Mouse (Mus musculus): ENCODE measurements around the gene Trim26. TPM values are rescaled to one million over a fixed set of nuclear protein-coding genes. Genes with fewer than 3 reads are reported as not detected.

The Trim26 gene
- polyA plus RNA-seq, 1 experiment from 2014 or later: 48.0 TPM

GRCm38 (mm10) chr17:36855484-36855883 is 18.6 kb downstream of the Trim26 start:
- no peak for ATAC-seq (ENCODE audit: low read depth)
- WGBS: 96% methylated on average over 3 of the region's 3 CpGs
- H3K36me3 ChIP-seq: peaks cover 98% of the 10 kb centered on the region
- no peak overlapping the region for H3K4me3 ChIP-seq
- H3K4me1 ChIP-seq (replicated peaks): no peaks in the 10 kb centered on the region
- H3K27ac ChIP-seq (replicated peaks): no peak overlapping the region
- H3K27me3 ChIP-seq: no peaks in the 10 kb centered on the region
- H3K9me3 ChIP-seq: no peaks in the 10 kb centered on the region
- H3K9ac ChIP-seq: no peak overlapping the region
- no peak overlapping the region for H3K4me2 ChIP-seq

GRCm38 (mm10) chr17:36856236-36856635 is 19.3 kb downstream of the Trim26 start:
- Histone ChIP-seq H3K9ac (no peak overlapping the region), H3K27me3 (no peaks in the 10 kb centered on the region), H3K9me3 (no peaks in the 10 kb centered on the region), H3K36me3 (peaks cover 91% of the 10 kb centered on the region), H3K4me3 (no peak overlapping the region), H3K27ac (replicated peaks) (no peak overlapping the region), H3K4me2 (no peak overlapping the region), H3K4me1 (replicated peaks) (no peaks in the 10 kb centered on the region)
- WGBS: 90% methylated on average over 4 of the region's 4 CpGs
- no peak for ATAC-seq (ENCODE audit: low read depth)

GRCm38 (mm10) chr17:36858181-36858580 is 21.2 kb downstream of the Trim26 start:
- Histone ChIP-seq H3K4me3 (no peak overlapping the region), H3K27me3 (no peaks in the 10 kb centered on the region), H3K4me1 (replicated peaks) (no peaks in the 10 kb centered on the region), H3K4me2 (no peak overlapping the region), H3K9me3 (no peaks in the 10 kb centered on the region), H3K36me3 (peaks cover 71% of the 10 kb centered on the region), H3K27ac (replicated peaks) (no peak overlapping the region), H3K9ac (no peak overlapping the region)
- WGBS: 90% methylated on average over 3 of the region's 3 CpGs
- ATAC-seq (ENCODE audit: low read depth): no peak

- 47% methylated on average over 2 of the region's 2 CpGs for WGBS
These were observed 24.7 kb downstream of the Trim26 start for GRCm38 (mm10) chr17:36861680-36862079.

GRCm38 (mm10) chr17:36866719-36867527 is 30.0 kb downstream of the Trim26 start, which contains the start of gene Trim15:
TSS of gene Trim15 (minus strand) at chr17:36867210.
- no peaks in the 10 kb centered on the region for H3K9me3 ChIP-seq
- no peak within 1 kb of the TSS for H3K27ac ChIP-seq (replicated peaks)
- H3K27me3 ChIP-seq: peaks cover 24% of the 10 kb centered on the region
- 16% methylated on average over 29 of the region's 29 CpGs for WGBS
- 0 out of 2 replicates have a peak, but pooled peaks cover 7% of the 10 kb centered on the region for H3K4me1 ChIP-seq (replicated peaks)
- peak; percentile 37; the same call in 1 of the 2 replicates for ATAC-seq (ENCODE audit: low read depth)
- peak within 1 kb of the TSS; percentile 6; the same call in 1 of the 2 replicates for H3K9ac ChIP-seq
- peak within 1 kb of the TSS; percentile 23 for H3K4me3 ChIP-seq
- no peaks in the 10 kb centered on the region for H3K36me3 ChIP-seq
- H3K4me2 ChIP-seq: peak within 1 kb of the TSS; percentile 49

More at GRCm38 (mm10) chr17:36861680-36862079, 24.7 kb downstream of the Trim26 start:
- H3K9ac ChIP-seq: no peak overlapping the region
- no peaks in the 10 kb centered on the region for H3K9me3 ChIP-seq
- H3K27me3 ChIP-seq: peaks cover 13% of the 10 kb centered on the region
- no peak overlapping the region for H3K4me2 ChIP-seq
- no peak overlapping the region for H3K27ac ChIP-seq (replicated peaks)
- 0 out of 2 replicates have a peak, but pooled peaks cover 3% of the 10 kb centered on the region for H3K4me1 ChIP-seq (replicated peaks)
- no peak overlapping the region for H3K4me3 ChIP-seq
- peaks cover 37% of the 10 kb centered on the region for H3K36me3 ChIP-seq
- no peak for ATAC-seq (ENCODE audit: low read depth)

GRCm38 (mm10) chr17:36868836-36869235 is 31.9 kb downstream of the Trim26 start:
- WGBS: 83% methylated on average over 2 of the region's 2 CpGs
- Histone ChIP-seq H3K4me1 (replicated peaks) (0 out of 2 replicates have a peak, but pooled peaks cover 7% of the 10 kb centered on the region), H3K4me2 (no peak overlapping the region), H3K9ac (no peak overlapping the region), H3K27ac (replicated peaks) (no peak overlapping the region), H3K36me3 (no peaks in the 10 kb centered on the region), H3K4me3 (no peak overlapping the region), H3K27me3 (peaks cover 24% of the 10 kb centered on the region), H3K9me3 (no peaks in the 10 kb centered on the region)
- ATAC-seq (ENCODE audit: low read depth): no peak

GRCm38 (mm10) chr17:36869284-36869954 is 32.5 kb downstream of the Trim26 start, which contains the start of gene Trim10:
TSS of gene Trim10 (plus strand) at chr17:36869574.
- H3K9ac ChIP-seq: no peak within 1 kb of the TSS
- ATAC-seq (ENCODE audit: low read depth): no peak
- WGBS: 83% methylated on average over 4 of the region's 4 CpGs

GRCm38 (mm10) chr17:36869955-36870810 is 33.2 kb downstream of the Trim26 start:
- peaks cover 20% of the 10 kb centered on the region for H3K27me3 ChIP-seq
- no peak for ATAC-seq (ENCODE audit: low read depth)
- WGBS: 80% methylated on average over 25 of the region's 25 CpGs
- H3K36me3 ChIP-seq: no peaks in the 10 kb centered on the region
- H3K9ac ChIP-seq: no peak overlapping the region
- no peak overlapping the region for H3K4me2 ChIP-seq
- H3K4me3 ChIP-seq: no peak overlapping the region
- no peaks in the 10 kb centered on the region for H3K9me3 ChIP-seq
- H3K4me1 ChIP-seq (replicated peaks): 0 out of 2 replicates have a peak, but pooled peaks cover 7% of the 10 kb centered on the region
- H3K27ac ChIP-seq (replicated peaks): no peak overlapping the region

More at GRCm38 (mm10) chr17:36869284-36869954, 32.5 kb downstream of the Trim26 start, which contains the start of gene Trim10:
- no peak within 1 kb of the TSS for H3K4me3 ChIP-seq
- H3K36me3 ChIP-seq: no peaks in the 10 kb centered on the region
- H3K4me2 ChIP-seq: no peak within 1 kb of the TSS
- no peak within 1 kb of the TSS for H3K27ac ChIP-seq (replicated peaks)
- peaks cover 24% of the 10 kb centered on the region for H3K27me3 ChIP-seq
- H3K4me1 ChIP-seq (replicated peaks): 0 out of 2 replicates have a peak, but pooled peaks cover 7% of the 10 kb centered on the region
- no peaks in the 10 kb centered on the region for H3K9me3 ChIP-seq

- Histone ChIP-seq H3K4me2 (no peak overlapping the region), H3K4me3 (no peak overlapping the region), H3K9ac (no peak overlapping the region), H3K4me1 (replicated peaks) (no peaks in the 10 kb centered on the region), H3K9me3 (no peaks in the 10 kb centered on the region), H3K27ac (replicated peaks) (no peak overlapping the region), H3K27me3 (no peaks in the 10 kb centered on the region), H3K36me3 (no peaks in the 10 kb centered on the region)
- ATAC-seq (ENCODE audit: low read depth): no peak
- 66% methylated on average over 4 of the region's 4 CpGs for WGBS
These were observed 37.7 kb downstream of the Trim26 start for GRCm38 (mm10) chr17:36874636-36875035.

- H3K27ac ChIP-seq (replicated peaks): no peak overlapping the region
- ATAC-seq (ENCODE audit: low read depth): no peak
- H3K4me1 ChIP-seq (replicated peaks): no peaks in the 10 kb centered on the region
- H3K4me2 ChIP-seq: no peak overlapping the region
- no peaks in the 10 kb centered on the region for H3K9me3 ChIP-seq
- H3K27me3 ChIP-seq: no peaks in the 10 kb centered on the region
- H3K9ac ChIP-seq: no peak overlapping the region
- no peaks in the 10 kb centered on the region for H3K36me3 ChIP-seq
- 88% methylated on average over 2 of the region's 2 CpGs for WGBS
- H3K4me3 ChIP-seq: no peak overlapping the region
These were observed 46.4 kb downstream of the Trim26 start for GRCm38 (mm10) chr17:36883350-36883749.

GRCm38 (mm10) chr17:36885132-36885790 is 48.3 kb downstream of the Trim26 start:
- no peak overlapping the region for H3K27ac ChIP-seq (replicated peaks)
- no peaks in the 10 kb centered on the region; the same call in 1 of the 2 replicates for H3K27me3 ChIP-seq
- no peaks in the 10 kb centered on the region for H3K4me1 ChIP-seq (replicated peaks)
- 93% methylated on average over 12 of the region's 12 CpGs for WGBS
- no peaks in the 10 kb centered on the region for H3K9me3 ChIP-seq
- H3K4me3 ChIP-seq: no peak overlapping the region
- H3K9ac ChIP-seq: no peak overlapping the region
- no peaks in the 10 kb centered on the region for H3K36me3 ChIP-seq
- H3K4me2 ChIP-seq: no peak overlapping the region
- ATAC-seq (ENCODE audit: low read depth): no peak
